Mouse (Mus musculus): ENCODE data around the gene Sacm1l. TPM values are rescaled to one million over a fixed set of nuclear protein-coding genes. Genes with fewer than 3 reads are reported as not detected.

The Sacm1l gene
- polyA plus RNA-seq, 2 experiments = 9.9 to 25.8 TPM

GRCm38 (mm10) chr9:123503171-123503834 is 26.3 kb upstream of the Sacm1l start:
- 78% methylated on average over 5 of the region's 5 CpGs for WGBS (ENCODE audit: insufficient replicate concordance)
- Histone ChIP-seq H3K27me3 (ENCODE audit: control insufficient read depth, insufficient read depth, low read length) (no peaks in the 10 kb centered on the region), H3K27ac (no peak overlapping the region), H3K4me3 (ENCODE audit: insufficient read depth in 1 of 2, low read depth in 2 of 2, low read length in 2 of 2) (no peak overlapping the region), H3K9ac (replicated peaks) (no peak overlapping the region), H3K36me3 (replicated peaks; ENCODE audit: control insufficient read depth, insufficient read depth, low read depth) (peaks cover 27% of the 10 kb centered on the region), H3K4me1 (replicated peaks; ENCODE audit: control insufficient read depth in 2 of 2, insufficient read depth in 2 of 2, low read length in 1 of 2) (no peaks in the 10 kb centered on the region), H3K9me3 (ENCODE audit: control insufficient read depth, low read length) (no peaks in the 10 kb centered on the region), H3K4me2 (ENCODE audit: low read depth) (no peak overlapping the region)
- TF ChIP-seq EP300 (IDR thresholded peaks at IDR 0.05; ENCODE audit: low read depth) = no peak
- no peak for TF ChIP-seq CTCF (IDR thresholded peaks at IDR 0.05; ENCODE audit: low read depth)
- ATAC-seq (ENCODE audit: insufficient read depth) (no peak), DNase-seq (ENCODE audit: low read depth in 3 of 3, low spot score in 3 of 3) (no peak)

- no peak overlapping the region for H3K9ac ChIP-seq (replicated peaks)
- WGBS (ENCODE audit: insufficient replicate concordance) = 2% methylated on average over 2 of the region's 2 CpGs
- ATAC-seq (ENCODE audit: insufficient read depth) = peak; percentile 77
- H3K4me2 ChIP-seq (ENCODE audit: low read depth) = no peak overlapping the region
- H3K36me3 ChIP-seq (replicated peaks; ENCODE audit: control insufficient read depth, insufficient read depth, low read depth) = peaks cover 27% of the 10 kb centered on the region
- H3K4me3 ChIP-seq (ENCODE audit: insufficient read depth in 1 of 2, low read depth in 2 of 2, low read length in 2 of 2) = no peak overlapping the region
- no peaks in the 10 kb centered on the region for H3K9me3 ChIP-seq (ENCODE audit: control insufficient read depth, low read length)
- H3K27ac ChIP-seq = no peak overlapping the region
- H3K4me1 ChIP-seq (replicated peaks; ENCODE audit: control insufficient read depth in 2 of 2, insufficient read depth in 2 of 2, low read length in 1 of 2) = no peaks in the 10 kb centered on the region
- TF ChIP-seq CTCF (IDR thresholded peaks at IDR 0.05; ENCODE audit: low read depth) (peak; percentile 99), EP300 (IDR thresholded peaks at IDR 0.05; ENCODE audit: low read depth) (no peak)
- H3K27me3 ChIP-seq (ENCODE audit: control insufficient read depth, insufficient read depth, low read length) = no peaks in the 10 kb centered on the region
- DNase-seq (ENCODE audit: low read depth in 3 of 3, low spot score in 3 of 3) = peak; percentile 44 to 69 (median 49)
These were observed 25.2 kb upstream of the Sacm1l start for GRCm38 (mm10) chr9:123504325-123504724.

DNA sequence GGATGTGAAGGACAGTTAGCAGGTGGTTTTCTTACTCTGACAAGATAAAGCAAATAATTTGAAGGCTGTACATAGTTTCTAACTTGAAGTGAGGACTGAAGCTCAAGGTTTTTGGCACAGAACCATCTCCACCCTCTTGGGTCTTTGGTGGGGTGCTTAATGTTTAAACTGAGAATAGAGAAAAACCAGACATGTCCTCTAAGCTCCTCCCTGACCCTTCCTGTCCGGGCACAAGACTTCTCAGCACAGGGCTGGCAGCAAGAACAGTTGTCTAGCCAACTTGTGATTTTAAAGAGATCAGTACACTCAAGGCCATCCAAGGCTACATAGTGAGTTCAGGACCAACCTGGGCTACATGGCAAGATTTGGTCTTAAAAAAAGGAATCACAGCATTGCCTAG is 24.0 kb upstream of the Sacm1l start:
- H3K36me3 ChIP-seq (replicated peaks; ENCODE audit: control insufficient read depth, insufficient read depth, low read depth) = peaks cover 25% of the 10 kb centered on the region
- no peak for DNase-seq (ENCODE audit: low read depth in 3 of 3, low spot score in 3 of 3)
- H3K4me1 ChIP-seq (replicated peaks; ENCODE audit: control insufficient read depth in 2 of 2, insufficient read depth in 2 of 2, low read length in 1 of 2) = no peaks in the 10 kb centered on the region
- TF ChIP-seq EP300 (IDR thresholded peaks at IDR 0.05; ENCODE audit: low read depth) = no peak
- TF ChIP-seq CTCF (IDR thresholded peaks at IDR 0.05; ENCODE audit: low read depth) = no peak
- no peak overlapping the region for H3K27ac ChIP-seq
- H3K27me3 ChIP-seq (ENCODE audit: control insufficient read depth, insufficient read depth, low read length) = no peaks in the 10 kb centered on the region
- no peak for ATAC-seq (ENCODE audit: insufficient read depth)
- no peak overlapping the region for H3K9ac ChIP-seq (replicated peaks)
- no peak overlapping the region for H3K4me3 ChIP-seq (ENCODE audit: insufficient read depth in 1 of 2, low read depth in 2 of 2, low read length in 2 of 2)
- H3K9me3 ChIP-seq (ENCODE audit: control insufficient read depth, low read length) = no peaks in the 10 kb centered on the region
- H3K4me2 ChIP-seq (ENCODE audit: low read depth) = no peak overlapping the region
- WGBS (ENCODE audit: insufficient replicate concordance) = 69% methylated on average over 1 of the region's 1 CpGs

DNA sequence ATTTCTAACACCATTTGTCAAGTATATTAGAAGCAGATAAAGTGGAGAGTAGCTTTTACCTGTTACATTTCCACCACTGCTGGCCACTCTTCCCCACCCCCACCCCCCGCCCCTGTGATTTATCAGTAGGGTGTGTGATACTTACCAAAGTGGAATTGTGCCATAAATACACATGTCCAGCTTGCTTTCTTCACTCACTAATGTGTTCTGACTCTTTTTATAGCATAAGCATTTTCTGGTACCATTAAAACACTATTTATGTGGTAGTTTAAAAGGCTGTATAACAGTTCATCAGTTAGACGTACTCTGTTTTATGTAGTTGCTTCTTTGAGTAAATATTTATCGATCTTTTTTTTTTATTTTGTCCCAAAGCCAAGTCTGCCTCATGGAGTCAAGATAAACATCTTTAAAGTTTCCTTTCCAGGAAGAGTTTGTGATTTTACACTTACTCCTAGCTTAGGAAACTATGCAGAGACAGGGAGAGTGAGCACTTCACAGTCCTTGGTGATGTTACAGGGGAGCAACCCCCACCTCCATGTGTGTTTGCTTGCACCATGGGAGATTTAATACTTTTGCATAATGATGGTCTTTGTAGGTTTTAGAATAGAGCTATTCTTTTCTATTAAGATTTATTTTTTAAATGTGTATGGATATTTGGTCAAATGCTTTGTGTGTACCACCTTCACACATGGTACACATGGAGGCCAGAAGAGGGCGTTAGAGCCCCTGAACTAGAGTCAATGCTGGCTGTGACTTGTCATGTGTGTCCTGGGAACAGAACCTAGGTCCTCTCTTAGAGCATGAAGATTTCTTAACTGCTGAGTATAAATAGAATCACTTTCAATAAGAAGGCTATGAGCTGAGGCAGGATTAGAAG is 23.1 kb upstream of the Sacm1l start:
- H3K4me2 ChIP-seq (ENCODE audit: low read depth) = no peak overlapping the region
- no peaks in the 10 kb centered on the region for H3K4me1 ChIP-seq (replicated peaks; ENCODE audit: control insufficient read depth in 2 of 2, insufficient read depth in 2 of 2, low read length in 1 of 2)
- no peaks in the 10 kb centered on the region for H3K9me3 ChIP-seq (ENCODE audit: control insufficient read depth, low read length)
- no peak for DNase-seq (ENCODE audit: low read depth in 3 of 3, low spot score in 3 of 3)
- H3K4me3 ChIP-seq (ENCODE audit: insufficient read depth in 1 of 2, low read depth in 2 of 2, low read length in 2 of 2) = no peak overlapping the region
- no peak overlapping the region for H3K9ac ChIP-seq (replicated peaks)
- ATAC-seq (ENCODE audit: insufficient read depth) = no peak
- H3K36me3 ChIP-seq (replicated peaks; ENCODE audit: control insufficient read depth, insufficient read depth, low read depth) = peaks cover 26% of the 10 kb centered on the region
- 71% methylated on average over 4 of the region's 4 CpGs for WGBS (ENCODE audit: insufficient replicate concordance)
- H3K27ac ChIP-seq = no peak overlapping the region
- TF ChIP-seq EP300 (IDR thresholded peaks at IDR 0.05; ENCODE audit: low read depth) (no peak), CTCF (IDR thresholded peaks at IDR 0.05; ENCODE audit: low read depth) (no peak; the same call in 1 of the 2 replicates)
- no peaks in the 10 kb centered on the region for H3K27me3 ChIP-seq (ENCODE audit: control insufficient read depth, insufficient read depth, low read length)

DNA sequence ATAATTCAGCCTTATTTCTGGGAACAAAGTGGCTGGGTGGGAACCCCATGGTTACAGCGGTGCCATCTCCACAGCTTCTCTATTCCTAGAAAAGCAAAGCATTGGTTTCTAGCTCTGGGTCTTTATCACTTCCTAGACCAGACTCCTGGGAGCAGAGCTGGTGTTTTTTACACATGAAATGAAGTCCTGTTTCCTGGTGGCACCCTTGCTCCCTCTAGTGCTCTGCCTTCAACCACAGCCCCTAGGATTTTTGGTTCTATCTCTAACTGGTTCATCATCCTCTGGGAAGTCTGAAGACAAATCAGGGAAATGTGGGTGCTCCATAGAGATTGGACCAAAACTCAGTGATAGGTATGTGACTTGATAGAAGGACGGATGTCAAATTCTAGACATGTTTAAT is 22.2 kb upstream of the Sacm1l start:
- Histone ChIP-seq H3K9ac (replicated peaks) (no peak overlapping the region), H3K9me3 (ENCODE audit: control insufficient read depth, low read length) (no peaks in the 10 kb centered on the region), H3K27me3 (ENCODE audit: control insufficient read depth, insufficient read depth, low read length) (no peaks in the 10 kb centered on the region), H3K27ac (no peak overlapping the region), H3K36me3 (replicated peaks; ENCODE audit: control insufficient read depth, insufficient read depth, low read depth) (peaks cover 29% of the 10 kb centered on the region), H3K4me2 (ENCODE audit: low read depth) (no peak overlapping the region), H3K4me3 (ENCODE audit: insufficient read depth in 1 of 2, low read depth in 2 of 2, low read length in 2 of 2) (no peak overlapping the region), H3K4me1 (replicated peaks; ENCODE audit: control insufficient read depth in 2 of 2, insufficient read depth in 2 of 2, low read length in 1 of 2) (no peaks in the 10 kb centered on the region; a peak in 1 of 4 replicates)
- TF ChIP-seq CTCF (IDR thresholded peaks at IDR 0.05; ENCODE audit: low read depth) (peak; percentile 37; the same call in 1 of the 2 replicates), EP300 (IDR thresholded peaks at IDR 0.05; ENCODE audit: low read depth) (no peak)
- DNase-seq (ENCODE audit: low read depth in 3 of 3, low spot score in 3 of 3) (no peak), ATAC-seq (ENCODE audit: insufficient read depth) (no peak)
- WGBS (ENCODE audit: insufficient replicate concordance) = 69% methylated on average over 2 of the region's 2 CpGs
